Comparison of ENCODE assay signal across 9 mouse cellular contexts in the genomic region with DNA sequence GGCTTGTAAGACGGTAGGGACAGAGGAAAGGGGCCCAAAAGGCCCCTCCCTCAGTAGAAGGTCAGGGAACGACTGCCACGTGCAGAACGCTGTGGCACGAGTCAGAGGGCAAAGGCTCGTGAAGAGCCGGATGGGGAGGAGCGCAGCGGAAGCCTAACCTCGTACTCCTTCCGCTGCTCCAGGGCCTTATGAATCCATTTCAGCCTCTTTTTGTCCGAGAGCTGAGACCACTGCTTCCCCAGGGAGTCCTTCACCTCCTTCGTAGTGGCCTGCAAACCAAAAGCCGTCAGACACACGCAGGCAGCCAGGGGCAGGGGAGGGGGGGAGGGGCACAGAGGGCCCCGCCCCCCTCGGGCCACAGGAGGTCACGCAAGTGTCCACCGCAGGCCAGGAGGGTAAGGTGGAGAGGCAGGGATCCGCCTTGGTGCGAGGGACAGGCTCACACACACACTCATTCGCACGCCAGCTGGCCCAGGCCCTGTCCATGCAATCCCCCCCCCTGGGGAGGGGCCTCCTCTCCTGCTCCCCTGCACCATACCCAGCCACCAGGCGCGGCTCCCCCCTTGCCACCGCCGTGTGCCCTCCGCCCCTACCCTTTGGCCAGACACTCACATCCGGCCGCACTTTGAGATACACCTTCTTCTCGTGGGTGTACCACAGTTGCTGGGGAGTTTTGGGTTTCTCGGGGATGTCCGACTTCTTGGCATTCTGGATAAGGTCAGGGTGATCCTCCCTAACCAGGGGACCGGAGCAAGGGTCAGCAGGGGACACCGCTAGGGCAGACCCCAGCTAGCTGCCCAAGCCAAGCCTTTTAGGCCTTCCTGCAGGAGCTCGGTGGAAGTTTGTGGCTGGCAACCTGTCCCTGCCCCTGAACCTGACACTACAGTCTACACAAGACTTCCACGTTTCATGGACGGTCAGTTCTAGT. TPM values are rescaled to one million over a fixed set of nuclear protein-coding genes. Genes with fewer than 3 reads are reported as not detected.
DNase-seq lines count a peak whose midpoint lies in the region; ATAC-seq lines count a peak whose summit lies in the region.
"Had no signal": no experiment of that assay in that cellular context is flagged by ENCODE, and none has a peak within 500 bp of the region (broad histone marks: within the 10 kb centered on the region; RNA-seq: fewer than 3 reads in every experiment).

No protein-coding gene starts in this region.

- WGBS in heart, embryonic 13.5 days: 40% methylated on average over 37 of the region's 38 CpGs
- WGBS in limb, embryonic 12.5 days: 40% methylated on average over 38 of the region's 38 CpGs

- peaks cover 89% of the 10 kb centered on the region for H3K36me3 ChIP-seq in heart, embryonic 13.5 days
- peaks cover 86% of the 10 kb centered on the region for H3K36me3 ChIP-seq in limb, embryonic 12.5 days

- no peak for DNase-seq in heart, adult 8-10 months (ENCODE audit: low spot score)
- peak; percentile 39 for DNase-seq in CD4-positive helper T cell, adult 2 months (ENCODE audit: low read depth, low spot score)
- peak; percentile 69 for DNase-seq in R1 (ENCODE audit: low read depth, low spot score)

- H3K9me3 ChIP-seq in heart, embryonic 13.5 days: no peaks in the 10 kb centered on the region
- H3K9me3 ChIP-seq in limb, embryonic 12.5 days: no peaks in the 10 kb centered on the region

- no peak overlapping the region for H3K27ac ChIP-seq in heart, embryonic 13.5 days (replicated peaks)
- no peak overlapping the region for H3K27ac ChIP-seq in limb, embryonic 12.5 days

- ATAC-seq in heart, embryonic 13.5 days (ENCODE audit: extremely low read depth, insufficient number of reproducible peaks, low FRiP score, low TSS enrichment): no peak
- no peak for ATAC-seq in limb, embryonic 12.5 days (ENCODE audit: insufficient number of reproducible peaks, insufficient read depth, low FRiP score, low TSS enrichment, low read depth)
- ATAC-seq in megakaryocyte, adult 5-6 weeks (ENCODE audit: poor library complexity, severe bottlenecking): no peak
- no peak for ATAC-seq in cerebellum, adult (ENCODE audit: insufficient number of reproducible peaks, low FRiP score, low TSS enrichment)
- no peak for ATAC-seq in megakaryocyte-erythroid progenitor cell, adult 5-6 weeks (replicated peaks; ENCODE audit: low FRiP score, low TSS enrichment, poor library complexity, severe bottlenecking)
- ATAC-seq: activated CD4-positive, CD25-positive, alpha-beta regulatory T cell, adult 4 months had no signal

- 0 out of 2 replicates have a peak overlapping the region, but pooled peaks have one; percentile 8 for H3K4me3 ChIP-seq in heart, embryonic 13.5 days
- H3K4me3 ChIP-seq in limb, embryonic 12.5 days (replicated peaks): no peak overlapping the region

- peak overlapping the region; percentile 67 for H3K9ac ChIP-seq in heart, embryonic 13.5 days
- peak overlapping the region; percentile 34; the same call in 1 of the 2 replicates for H3K9ac ChIP-seq in limb, embryonic 12.5 days (replicated peaks)

- H3K4me1 ChIP-seq in heart, embryonic 13.5 days: peaks cover 42% of the 10 kb centered on the region
- H3K4me1 ChIP-seq in limb, embryonic 12.5 days (replicated peaks): peaks cover 37% of the 10 kb centered on the region

- H3K4me2 ChIP-seq in heart, embryonic 13.5 days: peak overlapping the region; percentile 38
- H3K4me2 ChIP-seq in limb, embryonic 12.5 days: no peak overlapping the region

- no peaks in the 10 kb centered on the region for H3K27me3 ChIP-seq in heart, embryonic 13.5 days (replicated peaks)
- H3K27me3 ChIP-seq in limb, embryonic 12.5 days: no peaks in the 10 kb centered on the region

RNA-seq across cellular contexts. Expression of gene Ubtf, which starts 8.5 kb away (rescaled TPM):
- polyA plus RNA-seq in heart, embryonic 13.5 days (2015; fragmentation: Nextera tagmentation; extraction: Ambion mirVana): 51.1 and 53.1 TPM in 2 replicates
- total RNA-seq in heart, adult 8-10 months (2022): 10 to 100 TPM; 48.6 to 59.7 (median 52.1) TPM
- 101 TPM in 2 replicates for polyA plus RNA-seq in limb, embryonic 12.5 days (2016; fragmentation: Nextera tagmentation; extraction: Ambion mirVana)
- total RNA-seq in megakaryocyte, adult 5-6 weeks (2015): 19.6 and 22.4 TPM in 2 replicates
- total RNA-seq in megakaryocyte, adult 5-6 weeks (2017): 82.8 and 90.2 TPM in 2 replicates
- 90.4 and 102 TPM in 2 replicates for total RNA-seq in megakaryocyte-erythroid progenitor cell, adult 5-6 weeks (2014; fragmentation: Nextera tagmentation)
- 162 and 180 TPM in 2 replicates for total RNA-seq in megakaryocyte-erythroid progenitor cell, adult 5-6 weeks (2017)

RNA-seq across cellular contexts. Expression of gene Atxn7l3, which starts 14.6 kb away (rescaled TPM):
- 8.5 and 9.2 TPM in 2 replicates for polyA plus RNA-seq in heart, embryonic 13.5 days (2015; fragmentation: Nextera tagmentation; extraction: Ambion mirVana)
- 10 to 100 TPM; 17.7 to 21.1 (median 20.1) TPM for total RNA-seq in heart, adult 8-10 months (2022)
- polyA plus RNA-seq in limb, embryonic 12.5 days (2016; fragmentation: Nextera tagmentation; extraction: Ambion mirVana): 22.3 and 22.9 TPM in 2 replicates
- 24.9 and 26.9 TPM in 2 replicates for total RNA-seq in megakaryocyte, adult 5-6 weeks (2015)
- 25.5 and 25.7 TPM in 2 replicates for total RNA-seq in megakaryocyte, adult 5-6 weeks (2017)
- total RNA-seq in megakaryocyte-erythroid progenitor cell, adult 5-6 weeks (2014; fragmentation: Nextera tagmentation): 23.2 and 34.0 TPM in 2 replicates
- total RNA-seq in megakaryocyte-erythroid progenitor cell, adult 5-6 weeks (2017): 18.3 and 21.5 TPM in 2 replicates

RNA-seq across cellular contexts. Expression of gene Tmub2, which starts 26.3 kb away (rescaled TPM):
- 36.8 and 41.2 TPM in 2 replicates for polyA plus RNA-seq in heart, embryonic 13.5 days (2015; fragmentation: Nextera tagmentation; extraction: Ambion mirVana)
- 10 to 100 TPM; 27.0 to 28.1 (median 27.6) TPM for total RNA-seq in heart, adult 8-10 months (2022)
- polyA plus RNA-seq in limb, embryonic 12.5 days (2016; fragmentation: Nextera tagmentation; extraction: Ambion mirVana): 47.4 and 48.9 TPM in 2 replicates
- total RNA-seq in megakaryocyte, adult 5-6 weeks (2015): 20.8 and 22.0 TPM in 2 replicates
- total RNA-seq in megakaryocyte, adult 5-6 weeks (2017): 27.0 and 27.5 TPM in 2 replicates
- total RNA-seq in megakaryocyte-erythroid progenitor cell, adult 5-6 weeks (2014; fragmentation: Nextera tagmentation): 14.5 and 19.8 TPM in 2 replicates
- total RNA-seq in megakaryocyte-erythroid progenitor cell, adult 5-6 weeks (2017): 10.0 and 27.4 TPM in 2 replicates

RNA-seq across cellular contexts. Expression of gene Asb16, which starts 42.5 kb away (rescaled TPM):
- 0.09 TPM in 1 of 2 replicates, not detected in the other for polyA plus RNA-seq in heart, embryonic 13.5 days (2015; fragmentation: Nextera tagmentation; extraction: Ambion mirVana)
- total RNA-seq in heart, adult 8-10 months (2022): 1 to 10 TPM; 1.3 to 1.6 (median 1.5) TPM
- polyA plus RNA-seq in limb, embryonic 12.5 days (2016; fragmentation: Nextera tagmentation; extraction: Ambion mirVana): 0.16 and 0.19 TPM in 2 replicates
- 0.04 TPM in 1 of 2 replicates, not detected in the other for total RNA-seq in megakaryocyte, adult 5-6 weeks (2015)
- not detected in 2 replicates for total RNA-seq in megakaryocyte, adult 5-6 weeks (2017)
- 2.2 and 2.5 TPM in 2 replicates for total RNA-seq in megakaryocyte-erythroid progenitor cell, adult 5-6 weeks (2014; fragmentation: Nextera tagmentation)
- total RNA-seq in megakaryocyte-erythroid progenitor cell, adult 5-6 weeks (2017): 0.84 and 1.3 TPM in 2 replicates
- polyA plus RNA-seq: activated CD4-positive, CD25-positive, alpha-beta regulatory T cell, adult 4 months had no signal

RNA-seq across cellular contexts. Expression of gene Slc4a1, which starts 55.0 kb away (rescaled TPM):
- polyA plus RNA-seq in heart, embryonic 13.5 days (2015; fragmentation: Nextera tagmentation; extraction: Ambion mirVana): 47.2 and 59.5 TPM in 2 replicates
- 1 to 10 TPM in 2 of 4 experiments, under 1 TPM in 2; 0.19 to 4.5 (median 1.5) TPM for total RNA-seq in heart, adult 8-10 months (2022)
- 22.6 and 25.0 TPM in 2 replicates for polyA plus RNA-seq in limb, embryonic 12.5 days (2016; fragmentation: Nextera tagmentation; extraction: Ambion mirVana)
- 3.3 and 8.2 TPM in 2 replicates for total RNA-seq in megakaryocyte, adult 5-6 weeks (2015)
- 3.3 and 7.2 TPM in 2 replicates for total RNA-seq in megakaryocyte, adult 5-6 weeks (2017)
- 0.42 and 0.46 TPM in 2 replicates for total RNA-seq in megakaryocyte-erythroid progenitor cell, adult 5-6 weeks (2014; fragmentation: Nextera tagmentation)
- total RNA-seq in megakaryocyte-erythroid progenitor cell, adult 5-6 weeks (2017): 0.27 and 6.8 TPM in 2 replicates
